Mouse (Mus musculus): Measurements from ENCODE around the gene Gpa33.

DNA sequence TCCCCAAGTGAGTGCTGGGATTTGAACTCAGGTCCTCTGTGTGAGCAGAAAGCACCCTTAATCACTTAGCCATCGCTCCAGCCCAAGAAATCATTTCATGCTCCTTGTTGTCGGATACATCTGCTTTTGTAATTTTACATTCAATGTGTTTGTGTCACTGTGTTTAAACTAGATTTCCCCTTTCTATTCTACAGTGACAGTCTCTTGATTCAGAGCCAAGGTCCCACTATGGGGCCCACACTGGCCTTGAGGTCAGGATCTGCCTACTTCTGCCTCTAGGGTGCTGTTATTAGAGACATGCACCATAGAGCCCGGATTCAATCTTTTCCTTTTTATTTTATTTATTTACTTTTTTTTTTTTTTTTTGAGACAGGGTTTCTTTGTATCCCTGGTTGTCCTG, 43.0 kb downstream of the Gpa33 start:
- TF ChIP-seq POLR2A (IDR thresholded peaks at IDR 0.05; ENCODE audit: borderline replicate concordance, control insufficient read depth, low read depth, low read length) = no peak
- no peak for TF ChIP-seq CTCF (IDR thresholded peaks at IDR 0.05; ENCODE audit: control insufficient read depth, insufficient read depth, low read length)

All from bone marrow, adult 2 months (tissue).